8 mouse cellular contexts compared by ENCODE assay signal in genomic region chr11:76944839-76945238, GRCm38 (mm10). TPM values are rescaled to one million over a fixed set of nuclear protein-coding genes. Genes with fewer than 3 reads are reported as not detected.
DNase-seq lines count a peak whose midpoint lies in the region; ATAC-seq and TF ChIP-seq lines count a peak whose summit lies in the region.

No protein-coding gene starts in this region.

- intact Hi-C loops in heart, postnatal 14 days (cut with DNase I), result loop anchor here (5.0 kb wide), 2 partner anchors 43 to 138 kb away; partner anchors contain the start of gene Tmigd1

- TF ChIP-seq POLR2A in CH12.LX (IDR thresholded peaks at IDR 0.05; ENCODE audit: low read depth, low read length), result no peak

- H3K4me2 ChIP-seq in CH12.LX (ENCODE audit: insufficient read depth, low read depth, poor library complexity, severe bottlenecking), result peak overlapping the region; percentile 85
- H3K4me2 ChIP-seq in forebrain, embryonic 14.5 days (ENCODE audit: low read length), result peak overlapping the region; percentile 85
- H3K4me2 ChIP-seq in liver, embryonic 15.5 days, result peak overlapping the region; percentile 97

- H3K27ac ChIP-seq in heart, embryonic 10.5 days, result peak overlapping the region; percentile 96
- H3K27ac ChIP-seq in CH12.LX (ENCODE audit: insufficient read depth, low read depth), result no peak overlapping the region; the same call in 1 of the 2 replicates
- peak overlapping the region; percentile 79; the same call in 1 of the 2 replicates for H3K27ac ChIP-seq in forebrain, embryonic 14.5 days (ENCODE audit: low read depth, low read length)
- peak overlapping the region; percentile 66; the same call in 1 of the 2 replicates for H3K27ac ChIP-seq in liver, embryonic 15.5 days (replicated peaks)

- H3K79me2 ChIP-seq in CH12.LX (replicated peaks; ENCODE audit: control insufficient read depth, extremely low read depth, insufficient read depth, poor library complexity, severe bottlenecking), result peaks cover 16% of the 10 kb centered on the region

- TF ChIP-seq EP300 in CH12.LX (IDR thresholded peaks at IDR 0.05; ENCODE audit: low read length), result no peak

- H3K9ac ChIP-seq in CH12.LX (ENCODE audit: insufficient read depth, low read depth), result peak overlapping the region; percentile 93
- H3K9ac ChIP-seq in forebrain, embryonic 14.5 days (ENCODE audit: low read length), result peak overlapping the region; percentile 89; the same call in 1 of the 2 replicates
- H3K9ac ChIP-seq in liver, embryonic 15.5 days, result peak overlapping the region; percentile 78

- WGBS in heart, embryonic 10.5 days, result 72% methylated on average over 6 of the region's 6 CpGs
- 70% methylated on average over 6 of the region's 6 CpGs for WGBS in forebrain, embryonic 14.5 days
- 60% methylated on average over 6 of the region's 6 CpGs for WGBS in liver, embryonic 15.5 days (ENCODE audit: insufficient replicate concordance)

- peak overlapping the region; percentile 91 for H3K4me3 ChIP-seq in heart, embryonic 10.5 days
- H3K4me3 ChIP-seq in CH12.LX (replicated peaks in 1 of 3; ENCODE audit: low read depth in 2 of 3, low read length in 2 of 3, poor library complexity in 1 of 3), result peak overlapping the region; percentile 84 to 92 (median 86)
- peak overlapping the region; percentile 73 for H3K4me3 ChIP-seq in forebrain, embryonic 14.5 days (ENCODE audit: low read depth, low read length)
- H3K4me3 ChIP-seq in liver, embryonic 15.5 days (replicated peaks), result peak overlapping the region; percentile 85

- no peak for ATAC-seq in forebrain, embryonic 14.5 days
- ATAC-seq in liver, embryonic 15.5 days (ENCODE audit: insufficient read depth), result no peak

- peaks cover 23% of the 10 kb centered on the region for H3K4me1 ChIP-seq in heart, embryonic 10.5 days
- H3K4me1 ChIP-seq in CH12.LX (ENCODE audit: control insufficient read depth in 1 of 2, insufficient read depth in 2 of 2), result peaks cover 3 to 33% of the 10 kb centered on the region in 2 experiments
- H3K4me1 ChIP-seq in forebrain, embryonic 14.5 days (ENCODE audit: control insufficient read depth, insufficient read depth, low read length), result peaks cover 10% of the 10 kb centered on the region
- peaks cover 20% of the 10 kb centered on the region for H3K4me1 ChIP-seq in liver, embryonic 15.5 days (replicated peaks)

- dilution Hi-C loops in CH12.LX (cut with MboI; ENCODE audit: extremely low pct_ligation_motif_present, extremely low pct_unique_long_range_greater_than_20kb, low sequenced_read_pairs), result no loop called here

- H3K9me3 ChIP-seq in heart, embryonic 10.5 days, result no peaks in the 10 kb centered on the region
- H3K9me3 ChIP-seq in CH12.LX (replicated peaks; ENCODE audit: low read length), result no peaks in the 10 kb centered on the region
- no peaks in the 10 kb centered on the region for H3K9me3 ChIP-seq in forebrain, embryonic 14.5 days (replicated peaks; ENCODE audit: control insufficient read depth, low read length)
- H3K9me3 ChIP-seq in liver, embryonic 15.5 days (replicated peaks), result no peaks in the 10 kb centered on the region

- DNase-seq in heart, embryonic 10.5 days (ENCODE audit: low spot score), result no peak
- no peak for DNase-seq in heart, postnatal 14 days
- no peak for DNase-seq in CH12.LX (ENCODE audit: extremely low read depth)
- no peak for DNase-seq in forebrain, embryonic 14.5 days (ENCODE audit: low spot score)
- DNase-seq in cerebellum, adult 9-11 months, result no peak
- no peak for DNase-seq in cerebellum, adult 11 months
- no peak for DNase-seq in left cerebral cortex, adult 11 months (ENCODE audit: low spot score)

- H3K27me3 ChIP-seq in heart, embryonic 10.5 days (ENCODE audit: insufficient read depth, poor library complexity, severe bottlenecking), result no peaks in the 10 kb centered on the region
- H3K27me3 ChIP-seq in CH12.LX (replicated peaks), result no peaks in the 10 kb centered on the region
- H3K27me3 ChIP-seq in forebrain, embryonic 14.5 days (replicated peaks; ENCODE audit: control insufficient read depth, insufficient read depth, low read length), result no peaks in the 10 kb centered on the region
- H3K27me3 ChIP-seq in liver, embryonic 15.5 days, result 0 out of 2 replicates have a peak, but pooled peaks cover 6% of the 10 kb centered on the region

- in situ Hi-C loops in CH12.LX (cut with MboI; ENCODE audit: low pct_ligation_motif_present, low pct_unique_long_range_greater_than_20kb, low sequenced_read_pairs), result no loop called here

- TF ChIP-seq RAD21 in CH12.LX (IDR thresholded peaks at IDR 0.05; ENCODE audit: low read depth, low read length), result no peak

- peaks cover 19% of the 10 kb centered on the region for H3K36me3 ChIP-seq in heart, embryonic 10.5 days
- H3K36me3 ChIP-seq in CH12.LX (replicated peaks in 1 of 2; ENCODE audit: control insufficient read depth in 1 of 2, insufficient read depth in 1 of 2, low read length in 1 of 2), result peaks cover 9 to 21% of the 10 kb centered on the region in 2 experiments
- H3K36me3 ChIP-seq in forebrain, embryonic 14.5 days (ENCODE audit: control insufficient read depth, insufficient read depth, low read length), result 0 out of 2 replicates have a peak, but pooled peaks cover 5% of the 10 kb centered on the region
- H3K36me3 ChIP-seq in liver, embryonic 15.5 days (replicated peaks), result 0 out of 2 replicates have a peak, but pooled peaks cover 4% of the 10 kb centered on the region

- TF ChIP-seq CTCF in CH12.LX (conservative IDR thresholded peaks at IDR 0.05 in 1 of 2, IDR thresholded peaks at IDR 0.05 in 1 of 2; ENCODE audit: low read depth in 2 of 2, low read length in 2 of 2), result no peak

TF ChIP-seq in CH12.LX, 34 proteins besides CTCF, POLR2A, EP300 and RAD21:
- peak; percentile 76; the same call in 1 of the 2 replicates for TF ChIP-seq ZNF384 (IDR thresholded peaks at IDR 0.05; ENCODE audit: low read depth, low read length)
- no peak for TF ChIP-seq CHD2 (IDR thresholded peaks at IDR 0.05; ENCODE audit: low read length)
- no peak for TF ChIP-seq SIN3A (IDR thresholded peaks at IDR 0.05; ENCODE audit: low read length)

RNA-seq across cellular contexts. Expression of gene Blmh, which starts 20.2 kb away (rescaled TPM):
- polyA plus RNA-seq in heart, embryonic 10.5 days (2016; fragmentation: Nextera tagmentation; extraction: Ambion mirVana), result 128 and 152 TPM in 2 replicates
- total RNA-seq in heart, postnatal 14 days (2021), result 10 to 100 TPM; 46.0 to 47.1 TPM
- total RNA-seq in CH12.LX (2012; rRNA removed) (167 and 184 TPM in 2 replicates), CH12.LX (2014; rRNA removed) (212 and 233 TPM in 2 replicates)
- polyA plus RNA-seq in CH12.LX (2012; ENCODE audit: insufficient read length, low read depth), result 261 and 316 TPM in 2 replicates
- 110 and 119 TPM in 2 replicates for polyA plus RNA-seq in forebrain, embryonic 14.5 days (2014; fragmentation: Nextera tagmentation; extraction: Ambion mirVana)
- polyA plus RNA-seq in liver, embryonic 15.5 days (2015; fragmentation: Nextera tagmentation; extraction: Ambion mirVana), result 40.5 and 44.2 TPM in 2 replicates

RNA-seq across cellular contexts. Expression of gene Tmigd1, which starts 42.9 kb away (rescaled TPM):
- 0.40 TPM in 1 of 2 replicates, not detected in the other for polyA plus RNA-seq in heart, embryonic 10.5 days (2016; fragmentation: Nextera tagmentation; extraction: Ambion mirVana)
- under 1 TPM; 0.80 to 0.84 TPM for total RNA-seq in heart, postnatal 14 days (2021)
- total RNA-seq in CH12.LX (2012; rRNA removed) (not detected in 2 replicates), CH12.LX (2014; rRNA removed) (not detected in 2 replicates)
- not detected in 2 replicates for polyA plus RNA-seq in CH12.LX (2012; ENCODE audit: insufficient read length, low read depth)
- polyA plus RNA-seq in forebrain, embryonic 14.5 days (2014; fragmentation: Nextera tagmentation; extraction: Ambion mirVana), result not detected in 2 replicates
- not detected in 2 replicates for polyA plus RNA-seq in liver, embryonic 15.5 days (2015; fragmentation: Nextera tagmentation; extraction: Ambion mirVana)

RNA-seq across cellular contexts. Expression of gene Slc6a4, which starts 53.6 kb away (rescaled TPM):
- polyA plus RNA-seq in heart, embryonic 10.5 days (2016; fragmentation: Nextera tagmentation; extraction: Ambion mirVana), result 0.83 and 2.3 TPM in 2 replicates
- total RNA-seq in heart, postnatal 14 days (2021), result 1 to 10 TPM; 1.2 to 1.4 TPM
- not detected in 2 replicates for total RNA-seq in CH12.LX (2012; rRNA removed)
- not detected in 2 replicates for total RNA-seq in CH12.LX (2014; rRNA removed)
- not detected in 2 replicates for polyA plus RNA-seq in CH12.LX (2012; ENCODE audit: insufficient read length, low read depth)
- 0.10 and 0.46 TPM in 2 replicates for polyA plus RNA-seq in forebrain, embryonic 14.5 days (2014; fragmentation: Nextera tagmentation; extraction: Ambion mirVana)
- polyA plus RNA-seq in liver, embryonic 15.5 days (2015; fragmentation: Nextera tagmentation; extraction: Ambion mirVana), result 2.1 and 2.4 TPM in 2 replicates
